Mouse (Mus musculus): ENCODE measurements at regions not wholly inside any gene's neighbourhood (a gene's known extent, or its start where the extent isn't known, plus 50 kb on each side); places are given as distances from the start of the nearest gene placed in this dataset.

DNA sequence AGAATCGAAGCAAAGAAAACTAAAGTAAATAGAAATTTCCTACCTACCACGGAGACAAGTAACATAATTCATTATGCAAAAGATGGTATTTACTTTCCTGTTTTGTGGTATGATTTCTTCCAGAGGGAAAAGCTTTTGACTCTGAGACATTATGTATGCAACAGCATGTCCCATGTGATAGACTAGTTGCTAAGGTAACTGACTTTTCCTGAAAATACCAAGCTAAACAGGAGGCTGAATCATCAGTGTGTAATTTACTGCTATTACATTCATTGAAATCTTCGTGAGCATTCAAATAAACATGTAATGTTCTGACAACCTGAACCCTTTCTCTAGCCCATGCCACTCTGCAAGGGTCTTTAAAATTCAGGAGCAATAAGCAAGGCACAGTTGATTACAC, 118.6 kb upstream of the P2ry1 start:
- H3K27me3 ChIP-seq (ENCODE audit: poor library complexity, severe bottlenecking) = no peaks in the 10 kb centered on the region
- WGBS = 77% methylated on average over 3 of the region's 3 CpGs
- no peaks in the 10 kb centered on the region for H3K9me3 ChIP-seq
- no peak for DNase-seq (ENCODE audit: extremely low spot score, low spot score)
- no peak overlapping the region for H3K4me3 ChIP-seq
- no peaks in the 10 kb centered on the region for H3K36me3 ChIP-seq (replicated peaks)
- H3K27ac ChIP-seq = no peak overlapping the region
- no peaks in the 10 kb centered on the region for H3K4me1 ChIP-seq

DNA sequence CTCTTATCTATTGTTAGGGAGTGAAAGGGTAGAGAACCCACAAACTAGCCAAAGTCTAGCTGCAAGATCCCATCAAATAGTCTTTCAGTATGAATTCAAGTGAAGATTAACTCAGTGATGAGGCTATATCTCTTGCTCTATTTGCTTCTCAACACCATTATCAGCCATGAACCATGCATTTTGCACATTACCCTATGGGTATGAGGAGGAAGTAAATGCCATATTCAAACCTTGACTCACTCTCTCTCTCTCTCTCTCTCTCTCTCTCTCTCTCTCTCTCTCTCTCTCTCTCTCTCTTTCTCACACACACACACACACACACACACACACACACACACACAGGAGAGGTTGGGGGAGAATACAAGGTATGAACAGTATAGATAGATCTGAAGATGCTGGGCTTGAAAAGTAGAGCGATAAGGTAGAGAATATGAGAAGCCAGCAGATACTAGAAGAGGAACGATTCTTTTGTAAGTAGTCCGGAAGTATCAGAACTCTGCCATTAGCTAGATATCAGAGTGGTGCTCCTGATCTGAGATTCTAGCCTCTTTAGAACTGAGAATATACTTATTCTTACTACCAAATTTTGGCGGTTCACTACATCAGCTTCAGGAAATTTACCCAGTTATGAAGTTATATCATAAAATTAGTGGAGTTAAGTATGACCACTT, 113.3 kb upstream of the P2ry1 start:
- Histone ChIP-seq H3K9me3 (no peaks in the 10 kb centered on the region), H3K27me3 (ENCODE audit: poor library complexity, severe bottlenecking) (no peaks in the 10 kb centered on the region)

DNA sequence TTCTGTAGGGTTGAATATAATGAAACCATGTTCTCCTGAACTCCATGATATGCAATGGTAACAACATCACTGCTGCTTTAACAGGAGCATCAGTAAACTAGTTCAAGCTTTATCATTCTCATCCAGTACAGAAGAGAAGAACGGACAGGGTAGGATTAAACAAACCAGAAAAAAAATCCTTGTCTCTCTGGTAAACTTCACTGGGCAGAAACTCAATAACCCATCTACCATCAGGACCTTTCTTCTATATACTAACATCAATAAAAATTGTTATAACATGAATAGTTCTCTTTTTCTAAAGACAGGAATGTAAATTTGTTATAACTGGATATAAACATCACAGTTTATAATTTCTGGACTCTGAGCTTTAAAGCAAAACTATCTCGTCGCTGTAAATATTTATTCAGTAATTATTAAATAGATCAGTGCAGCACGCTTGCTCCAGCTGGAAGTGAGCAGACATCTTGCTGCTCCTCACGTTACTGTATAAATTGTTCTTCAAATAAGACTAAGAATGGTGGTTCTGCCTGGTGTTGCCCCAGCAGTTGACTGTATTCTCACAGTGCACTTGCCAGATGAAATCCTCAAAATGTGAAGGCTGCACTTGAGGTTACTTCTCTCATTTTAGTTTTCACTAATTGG, 104.8 kb upstream of the P2ry1 start:
- Histone ChIP-seq H3K4me1 (peaks cover 3% of the 10 kb centered on the region; the same call in 1 of the 2 replicates), H3K9me3 (no peaks in the 10 kb centered on the region), H3K4me3 (no peak overlapping the region), H3K27ac (no peak overlapping the region), H3K27me3 (ENCODE audit: poor library complexity, severe bottlenecking) (no peaks in the 10 kb centered on the region), H3K36me3 (replicated peaks) (no peaks in the 10 kb centered on the region)
- 92% methylated on average over 5 of the region's 5 CpGs for WGBS
- no peak for DNase-seq (ENCODE audit: extremely low spot score, low spot score)

More for the DNA sequence above, 113.3 kb upstream of the P2ry1 start:
- Histone ChIP-seq H3K4me1 (no peaks in the 10 kb centered on the region), H3K27ac (no peak overlapping the region), H3K4me3 (no peak overlapping the region), H3K36me3 (replicated peaks) (no peaks in the 10 kb centered on the region)
- no peak for DNase-seq (ENCODE audit: extremely low spot score, low spot score)
- 95% methylated on average over 4 of the region's 4 CpGs for WGBS

DNA sequence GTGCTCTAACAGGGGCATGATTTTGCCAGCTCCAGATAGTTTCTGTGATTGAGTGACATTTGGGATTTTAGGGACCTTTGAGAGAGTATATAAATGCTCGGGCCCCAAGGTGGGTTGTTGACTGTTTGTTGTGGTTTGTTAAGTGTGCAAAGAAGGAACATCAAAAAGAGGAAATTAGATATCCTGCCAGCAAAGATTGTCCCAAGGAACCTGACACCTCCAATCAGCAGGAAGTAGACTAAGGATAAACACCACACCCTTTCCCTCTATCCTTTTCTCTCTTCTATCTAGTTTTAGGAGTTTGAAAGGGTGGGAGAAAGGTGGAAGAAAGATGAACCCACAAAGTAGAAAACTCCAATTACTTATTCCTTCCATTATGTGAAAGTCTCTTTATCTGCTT, 103.9 kb upstream of the P2ry1 start:
- Histone ChIP-seq H3K27ac (no peak overlapping the region), H3K27me3 (ENCODE audit: poor library complexity, severe bottlenecking) (no peaks in the 10 kb centered on the region), H3K4me1 (peaks cover 3% of the 10 kb centered on the region; the same call in 1 of the 2 replicates), H3K4me3 (no peak overlapping the region), H3K9me3 (no peaks in the 10 kb centered on the region), H3K36me3 (replicated peaks) (no peaks in the 10 kb centered on the region)
- 87% methylated on average over 1 of the region's 1 CpGs for WGBS
- DNase-seq (ENCODE audit: extremely low spot score, low spot score) = no peak

DNA sequence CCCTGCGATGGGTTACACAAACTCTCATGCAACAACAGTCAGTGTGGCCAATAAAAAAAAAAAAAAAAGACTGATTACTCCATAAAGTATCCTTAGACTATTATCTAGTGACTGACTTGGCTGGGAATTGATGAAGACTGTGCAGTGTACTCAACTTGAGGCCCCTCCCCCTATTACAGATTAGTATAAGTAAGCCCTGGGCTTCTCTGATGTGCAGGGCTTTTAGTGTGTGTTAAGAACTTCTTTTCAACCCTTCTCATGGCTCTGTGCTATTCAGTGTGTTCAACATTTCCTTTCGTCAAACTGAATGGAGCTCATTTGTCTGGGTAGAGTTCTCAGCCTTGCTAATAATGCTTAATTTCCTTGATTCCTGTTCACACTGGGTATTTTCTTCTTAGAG, 101.0 kb upstream of the P2ry1 start:
- peaks cover 3% of the 10 kb centered on the region; the same call in 1 of the 2 replicates for H3K4me1 ChIP-seq
- H3K27ac ChIP-seq = no peak overlapping the region
- no peaks in the 10 kb centered on the region for H3K27me3 ChIP-seq (ENCODE audit: poor library complexity, severe bottlenecking)
- H3K4me3 ChIP-seq = no peak overlapping the region
- 60% methylated on average over 2 of the region's 2 CpGs for WGBS
- no peaks in the 10 kb centered on the region for H3K9me3 ChIP-seq
- H3K36me3 ChIP-seq (replicated peaks) = no peaks in the 10 kb centered on the region
- no peak for DNase-seq (ENCODE audit: extremely low spot score, low spot score)

DNA sequence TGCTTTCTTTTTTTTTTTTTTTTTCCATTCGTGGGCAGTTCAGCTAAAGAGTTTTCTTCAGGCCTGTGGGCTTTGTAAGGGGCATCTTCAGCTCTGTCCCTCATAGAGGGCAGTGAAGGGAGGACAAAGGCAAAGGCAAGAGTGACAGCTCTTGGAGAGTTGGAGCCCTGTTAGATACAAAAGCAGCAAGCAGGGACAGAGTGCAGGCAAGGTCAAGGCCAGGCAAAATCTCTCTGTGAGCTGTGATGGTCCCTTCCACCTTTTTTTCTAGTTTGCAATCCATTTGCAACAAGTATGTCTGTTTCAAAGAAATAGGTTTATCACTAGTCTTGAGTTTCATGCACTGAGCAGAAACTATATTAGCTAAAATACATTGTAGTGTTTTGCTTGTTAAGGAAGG, 86.2 kb upstream of the P2ry1 start:
- 22% methylated on average over 1 of the region's 1 CpGs for WGBS

DNA sequence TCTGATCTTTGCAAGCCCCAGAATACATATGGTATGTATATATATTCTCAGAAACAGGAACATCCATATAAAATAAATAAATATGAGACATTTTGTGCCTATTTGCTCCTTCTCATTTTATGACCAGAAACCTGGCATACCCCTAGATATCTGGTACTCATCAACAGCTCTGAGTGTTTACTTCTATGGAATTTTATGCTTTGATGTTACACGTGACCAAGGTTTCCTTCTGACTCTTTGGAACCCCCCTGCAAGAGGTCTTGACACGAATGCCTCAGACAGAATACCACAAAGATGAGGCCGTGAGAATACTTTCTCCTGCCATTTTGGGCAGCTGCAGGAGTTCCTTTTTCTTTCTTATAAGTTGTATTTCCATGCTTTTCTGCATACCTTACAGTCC, 85.3 kb upstream of the P2ry1 start:
- WGBS = 71% methylated on average over 3 of the region's 3 CpGs
- H3K9me3 ChIP-seq = no peaks in the 10 kb centered on the region
- H3K27ac ChIP-seq = no peak overlapping the region
- no peaks in the 10 kb centered on the region for H3K36me3 ChIP-seq (replicated peaks)
- no peaks in the 10 kb centered on the region for H3K27me3 ChIP-seq (ENCODE audit: poor library complexity, severe bottlenecking)
- no peak overlapping the region for H3K4me3 ChIP-seq
- DNase-seq (ENCODE audit: extremely low spot score, low spot score) = no peak
- H3K4me1 ChIP-seq = peaks cover 25% of the 10 kb centered on the region

More for the DNA sequence above, 86.2 kb upstream of the P2ry1 start:
- Histone ChIP-seq H3K36me3 (replicated peaks) (no peaks in the 10 kb centered on the region), H3K4me3 (no peak overlapping the region), H3K4me1 (peaks cover 25% of the 10 kb centered on the region), H3K27ac (no peak overlapping the region), H3K9me3 (no peaks in the 10 kb centered on the region), H3K27me3 (ENCODE audit: poor library complexity, severe bottlenecking) (no peaks in the 10 kb centered on the region)
- no peak for DNase-seq (ENCODE audit: extremely low spot score, low spot score)

DNA sequence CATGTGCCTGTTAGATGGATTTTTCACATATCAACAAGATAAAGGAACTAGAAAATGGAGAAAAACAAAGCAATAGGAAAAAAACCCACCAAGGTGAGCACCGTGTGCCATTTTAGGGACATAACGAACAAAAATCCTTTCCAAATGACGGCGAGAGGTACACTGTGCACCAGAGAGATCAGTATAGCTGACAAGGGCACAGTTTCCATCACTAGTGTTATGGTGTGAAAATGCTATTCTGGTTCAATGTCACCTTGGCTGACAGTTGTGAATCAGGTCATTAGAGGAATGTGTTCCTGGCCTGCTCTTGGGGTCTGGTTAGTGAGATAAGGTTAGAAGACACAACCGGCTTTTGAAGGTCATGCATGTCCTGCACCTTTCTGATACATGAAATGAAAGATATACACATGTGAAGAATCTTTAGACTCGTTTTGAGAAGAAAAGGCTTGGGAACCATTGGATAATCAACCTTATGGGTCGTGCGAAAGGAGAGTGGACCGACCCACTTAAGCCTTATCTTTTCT, 76.5 kb upstream of the P2ry1 start:
- Histone ChIP-seq H3K9me3 (no peaks in the 10 kb centered on the region), H3K4me3 (no peak overlapping the region), H3K27ac (no peak overlapping the region), H3K36me3 (replicated peaks) (no peaks in the 10 kb centered on the region), H3K27me3 (ENCODE audit: poor library complexity, severe bottlenecking) (no peaks in the 10 kb centered on the region), H3K4me1 (peaks cover 3% of the 10 kb centered on the region)
- no peak for DNase-seq (ENCODE audit: extremely low spot score, low spot score)
- 90% methylated on average over 9 of the region's 9 CpGs for WGBS

DNA sequence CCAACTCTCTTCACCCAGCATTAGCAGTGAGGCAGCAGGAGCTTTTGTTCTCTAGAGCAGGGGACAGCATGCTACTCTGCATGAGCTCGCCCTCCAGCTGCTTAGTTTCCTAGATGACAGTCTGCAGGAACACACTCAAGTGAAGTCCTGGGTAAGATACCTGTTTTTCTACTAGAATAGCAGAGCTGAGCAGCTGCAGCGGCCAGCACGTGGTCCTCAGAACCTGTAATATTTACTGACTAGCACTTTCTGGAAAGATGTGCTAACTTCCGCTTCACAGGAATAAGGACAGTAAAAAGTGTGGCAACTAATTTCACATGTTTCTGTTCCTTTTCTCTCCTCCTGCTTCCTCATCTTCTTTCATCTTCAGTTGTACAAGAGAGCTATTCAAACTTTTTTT, 73.7 kb upstream of the P2ry1 start:
- 40% methylated on average over 4 of the region's 4 CpGs for WGBS
- Histone ChIP-seq H3K36me3 (replicated peaks) (no peaks in the 10 kb centered on the region), H3K4me3 (no peak overlapping the region), H3K9me3 (no peaks in the 10 kb centered on the region), H3K4me1 (peaks cover 3% of the 10 kb centered on the region), H3K27me3 (ENCODE audit: poor library complexity, severe bottlenecking) (no peaks in the 10 kb centered on the region), H3K27ac (no peak overlapping the region)
- DNase-seq (ENCODE audit: extremely low spot score, low spot score) = no peak

DNA sequence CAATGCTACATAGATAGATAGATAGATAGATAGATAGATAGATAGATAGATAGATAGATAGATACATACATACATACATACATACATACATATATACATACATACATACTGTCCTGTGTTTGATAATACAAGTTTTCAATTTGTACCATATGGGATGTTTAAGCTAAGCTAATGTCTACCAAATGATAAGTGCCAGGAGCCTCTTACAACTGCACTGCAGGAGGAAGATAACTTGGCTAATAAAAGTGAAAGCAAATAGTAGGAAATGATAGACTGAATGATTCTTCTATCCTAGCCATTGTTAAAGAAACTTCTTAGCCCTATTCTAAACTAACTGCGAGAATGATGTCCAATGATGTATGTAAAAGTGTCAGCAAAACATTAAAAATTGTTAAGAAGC, 68.1 kb upstream of the P2ry1 start:
- no peaks in the 10 kb centered on the region for H3K27me3 ChIP-seq (ENCODE audit: poor library complexity, severe bottlenecking)
- 80% methylated on average over 1 of the region's 1 CpGs for WGBS
- no peak overlapping the region for H3K4me3 ChIP-seq
- H3K4me1 ChIP-seq = no peaks in the 10 kb centered on the region
- DNase-seq (ENCODE audit: extremely low spot score, low spot score) = no peak
- H3K27ac ChIP-seq = no peak overlapping the region
- H3K9me3 ChIP-seq = no peaks in the 10 kb centered on the region
- no peaks in the 10 kb centered on the region for H3K36me3 ChIP-seq (replicated peaks)

DNA sequence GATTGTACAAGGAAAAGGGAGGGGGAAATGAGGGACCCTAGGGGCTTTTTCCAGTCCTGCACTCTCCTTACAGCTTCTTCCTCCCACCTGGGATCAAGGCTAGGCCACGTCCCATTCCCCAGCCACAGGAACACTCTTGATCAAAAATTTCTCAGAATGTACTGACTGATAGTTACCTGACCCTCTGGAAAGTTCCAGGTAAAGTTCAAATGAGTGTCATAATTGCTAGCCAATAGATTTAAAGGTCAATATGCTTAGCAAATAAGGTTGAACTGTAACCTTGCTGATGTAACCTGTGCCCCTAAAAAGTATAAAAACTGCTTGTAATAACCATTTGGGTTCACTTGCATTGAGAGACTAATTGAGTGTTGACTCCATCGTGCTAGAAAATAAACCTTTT, 61.1 kb upstream of the P2ry1 start:
- 86% methylated on average over 2 of the region's 2 CpGs for WGBS

DNA sequence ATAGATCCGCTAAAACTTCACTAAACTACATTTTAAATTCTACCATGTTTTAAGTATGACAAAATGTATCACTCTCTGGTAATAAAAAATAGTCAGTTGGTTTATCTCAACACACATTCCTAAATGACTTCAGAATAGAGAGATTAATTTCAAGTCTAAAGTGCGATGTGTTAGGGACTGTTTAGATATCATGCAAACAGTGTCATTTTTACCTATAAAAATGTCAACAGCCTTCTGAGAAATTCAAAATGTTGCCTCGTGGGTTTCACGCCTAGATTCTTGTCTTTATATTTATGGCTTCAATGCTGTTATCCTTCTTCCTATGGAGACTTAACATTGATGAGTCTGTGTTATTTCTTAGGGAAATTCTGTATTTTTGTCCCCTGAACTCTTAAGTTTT, 53.7 kb upstream of the P2ry1 start:
- Histone ChIP-seq H3K27ac (no peak overlapping the region), H3K4me1 (no peaks in the 10 kb centered on the region), H3K9me3 (no peaks in the 10 kb centered on the region), H3K36me3 (replicated peaks) (no peaks in the 10 kb centered on the region), H3K4me3 (no peak overlapping the region), H3K27me3 (ENCODE audit: poor library complexity, severe bottlenecking) (no peaks in the 10 kb centered on the region)
- 90% methylated on average over 4 of the region's 4 CpGs for WGBS
- no peak for DNase-seq (ENCODE audit: extremely low spot score, low spot score)

More for the DNA sequence above, 61.1 kb upstream of the P2ry1 start:
- H3K4me1 ChIP-seq = no peaks in the 10 kb centered on the region
- H3K27me3 ChIP-seq (ENCODE audit: poor library complexity, severe bottlenecking) = no peaks in the 10 kb centered on the region
- H3K9me3 ChIP-seq = no peaks in the 10 kb centered on the region
- no peak for DNase-seq (ENCODE audit: extremely low spot score, low spot score)
- H3K36me3 ChIP-seq (replicated peaks) = no peaks in the 10 kb centered on the region
- H3K4me3 ChIP-seq = no peak overlapping the region
- no peak overlapping the region for H3K27ac ChIP-seq
